Mouse (Mus musculus) stomach, embryonic 16.5 days (tissue): ENCODE measurements around the gene Ube2q2. TPM values are rescaled to one million over a fixed set of nuclear protein-coding genes. Genes with fewer than 3 reads are reported as not detected.

Experiments
- ATAC-seq: fragments of 200-750 bp; cut with Nextera tagmentation; 2 replicates; pipeline ENCODE4 v1.8.0; 2017; ENCODE audit warnings: moderate number of reproducible peaks, moderate TSS enrichment; ENCODE audit not compliant: insufficient read depth, low FRiP score
- H3K27ac ChIP-seq: fragments of 300-500 bp; sonication (generic); 2 replicates; pipeline ENCODE4 v1.5.1; 2014; ENCODE audit warnings: low read length
- H3K27me3 ChIP-seq: fragments of 300-500 bp; sonication (generic); 2 replicates; pipeline ENCODE4 v1.6.1; 2014; ENCODE audit warnings: low read length, control low read depth, mixed read lengths; ENCODE audit not compliant: control insufficient read depth, insufficient read depth
- H3K36me3 ChIP-seq: fragments of 300-500 bp; sonication (generic); 2 replicates; pipeline ENCODE4 v1.6.1; 2014; ENCODE audit warnings: low read length; ENCODE audit not compliant: control insufficient read depth, insufficient read depth
- H3K4me1 ChIP-seq: fragments of 300-500 bp; sonication (generic); 2 replicates; pipeline ENCODE4 v1.6.1; 2014; ENCODE audit warnings: low read length, control low read depth, mixed read lengths; ENCODE audit not compliant: control insufficient read depth, insufficient read depth
- H3K4me2 ChIP-seq: fragments of 300-500 bp; sonication (generic); 2 replicates; pipeline ENCODE4 v1.6.1; 2014; ENCODE audit warnings: low read depth, low read length, mixed read lengths
- H3K4me3 ChIP-seq: fragments of 300-500 bp; sonication (generic); replicated peaks from 2 replicates; pipeline ENCODE4 v1.5.1; 2014; ENCODE audit warnings: mild to moderate bottlenecking, low read length
- H3K9ac ChIP-seq: fragments of 300-500 bp; sonication (generic); 2 replicates; pipeline ENCODE4 v1.6.1; 2014; ENCODE audit warnings: low read length
- H3K9me3 ChIP-seq: fragments of 300-500 bp; sonication (generic); replicated peaks from 2 replicates; pipeline ENCODE4 v1.6.1; 2016; ENCODE audit warnings: low read length, control low read depth; ENCODE audit not compliant: control insufficient read depth
- WGBS: fragments of 180-500 bp; shearing (Covaris S2); extraction: QIAGEN DNeasy Blood & Tissue Kit; methylation state at CpG from one replicate; pipeline ENCODE4 v1.1.7; 2014; 5-methylcytosine and 5-hydroxymethylcytosine counted together
- polyA plus RNA-seq: library from polyadenylated mRNA; unstranded; fragments of >200 nt; fragmentation: Nextera tagmentation; extraction: Ambion mirVana; gene quantifications from 2 replicates; pipeline ENCODE4 v1.2.1, GENCODE M21; 2015

The Ube2q2 gene
- polyA plus RNA-seq, 1 experiment from 2014 or later: 15.8 TPM

GRCm38 (mm10) chr9:55151096-55151495 is 2.4 kb downstream of the Ube2q2 start:
- H3K4me1 ChIP-seq: peaks cover 15% of the 10 kb centered on the region
- H3K27ac ChIP-seq: no peak overlapping the region
- no peak for ATAC-seq
- H3K36me3 ChIP-seq: no peaks in the 10 kb centered on the region
- peak overlapping the region; percentile 74 for H3K4me3 ChIP-seq
- H3K4me2 ChIP-seq: peak overlapping the region; percentile 93
- no peaks in the 10 kb centered on the region for H3K27me3 ChIP-seq
- no peaks in the 10 kb centered on the region for H3K9me3 ChIP-seq
- no peak overlapping the region for H3K9ac ChIP-seq

- WGBS: 78% methylated on average over 5 of the region's 5 CpGs
- Histone ChIP-seq H3K36me3 (no peaks in the 10 kb centered on the region), H3K27me3 (no peaks in the 10 kb centered on the region), H3K9me3 (no peaks in the 10 kb centered on the region), H3K9ac (no peak overlapping the region), H3K4me3 (no peak overlapping the region), H3K4me1 (peaks cover 15% of the 10 kb centered on the region), H3K4me2 (no peak overlapping the region), H3K27ac (no peak overlapping the region)
- no peak for ATAC-seq
Observed at GRCm38 (mm10) chr9:55152935-55153334, 4.3 kb downstream of the Ube2q2 start.

- H3K9ac ChIP-seq: no peak overlapping the region
- 81% methylated on average over 7 of the region's 7 CpGs for WGBS
- H3K9me3 ChIP-seq: no peaks in the 10 kb centered on the region
- H3K27ac ChIP-seq: no peak overlapping the region
- H3K4me1 ChIP-seq: no peaks in the 10 kb centered on the region
- no peak overlapping the region for H3K4me2 ChIP-seq
- no peak overlapping the region for H3K4me3 ChIP-seq
- ATAC-seq: no peak
- no peaks in the 10 kb centered on the region for H3K27me3 ChIP-seq
- H3K36me3 ChIP-seq: 0 out of 2 replicates have a peak, but pooled peaks cover 2% of the 10 kb centered on the region
Observed at GRCm38 (mm10) chr9:55170655-55171412, 22.2 kb downstream of the Ube2q2 start.

GRCm38 (mm10) chr9:55172195-55172685 is 23.6 kb downstream of the Ube2q2 start:
- Histone ChIP-seq H3K9me3 (no peaks in the 10 kb centered on the region), H3K36me3 (0 out of 2 replicates have a peak, but pooled peaks cover 2% of the 10 kb centered on the region), H3K27ac (no peak overlapping the region), H3K4me3 (no peak overlapping the region), H3K4me2 (no peak overlapping the region), H3K4me1 (no peaks in the 10 kb centered on the region), H3K9ac (no peak overlapping the region), H3K27me3 (no peaks in the 10 kb centered on the region)
- ATAC-seq: no peak
- WGBS: 89% methylated on average over 1 of the region's 1 CpGs

GRCm38 (mm10) chr9:55174235-55174634 is 25.6 kb downstream of the Ube2q2 start:
- Histone ChIP-seq H3K27ac (no peak overlapping the region), H3K27me3 (no peaks in the 10 kb centered on the region), H3K9ac (no peak overlapping the region), H3K4me3 (no peak overlapping the region), H3K4me1 (no peaks in the 10 kb centered on the region), H3K36me3 (0 out of 2 replicates have a peak, but pooled peaks cover 2% of the 10 kb centered on the region), H3K4me2 (no peak overlapping the region), H3K9me3 (no peaks in the 10 kb centered on the region)
- ATAC-seq: no peak
- 80% methylated on average over 2 of the region's 2 CpGs for WGBS

GRCm38 (mm10) chr9:55195876-55196275 is 47.2 kb downstream of the Ube2q2 start:
- Histone ChIP-seq H3K27ac (no peak overlapping the region), H3K36me3 (0 out of 2 replicates have a peak, but pooled peaks cover 4% of the 10 kb centered on the region), H3K27me3 (no peaks in the 10 kb centered on the region), H3K4me2 (no peak overlapping the region), H3K9ac (no peak overlapping the region), H3K4me3 (no peak overlapping the region), H3K9me3 (no peaks in the 10 kb centered on the region), H3K4me1 (no peaks in the 10 kb centered on the region)
- no peak for ATAC-seq
- WGBS: 90% methylated on average over 3 of the region's 3 CpGs

- H3K9me3 ChIP-seq: no peaks in the 10 kb centered on the region
- 85% methylated on average over 1 of the region's 1 CpGs for WGBS
Observed at GRCm38 (mm10) chr9:55198260-55198659, 49.6 kb downstream of the Ube2q2 start.

GRCm38 (mm10) chr9:55199348-55199747 is 50.7 kb downstream of the Ube2q2 start:
- 0 out of 2 replicates have a peak, but pooled peaks cover 5% of the 10 kb centered on the region for H3K36me3 ChIP-seq
- no peaks in the 10 kb centered on the region for H3K27me3 ChIP-seq
- no peak overlapping the region for H3K4me3 ChIP-seq
- 89% methylated on average over 2 of the region's 2 CpGs for WGBS
- no peak for ATAC-seq
- H3K4me2 ChIP-seq: no peak overlapping the region
- no peaks in the 10 kb centered on the region for H3K9me3 ChIP-seq
- no peak overlapping the region for H3K9ac ChIP-seq
- H3K4me1 ChIP-seq: no peaks in the 10 kb centered on the region
- no peak overlapping the region for H3K27ac ChIP-seq

More at GRCm38 (mm10) chr9:55198260-55198659, 49.6 kb downstream of the Ube2q2 start:
- H3K4me1 ChIP-seq: no peaks in the 10 kb centered on the region
- no peak overlapping the region for H3K4me3 ChIP-seq
- H3K36me3 ChIP-seq: 0 out of 2 replicates have a peak, but pooled peaks cover 5% of the 10 kb centered on the region
- no peak overlapping the region for H3K4me2 ChIP-seq
- ATAC-seq: no peak
- H3K27ac ChIP-seq: no peak overlapping the region
- no peaks in the 10 kb centered on the region for H3K27me3 ChIP-seq
- no peak overlapping the region for H3K9ac ChIP-seq

GRCm38 (mm10) chr9:55208458-55208789 is 59.8 kb downstream of the Ube2q2 start:
- Histone ChIP-seq H3K4me1 (peaks cover 14% of the 10 kb centered on the region), H3K4me3 (peak overlapping the region; percentile 90), H3K27ac (peak overlapping the region; percentile 88), H3K9ac (peak overlapping the region; percentile 91), H3K4me2 (peak overlapping the region; percentile 77), H3K36me3 (no peaks in the 10 kb centered on the region), H3K9me3 (no peaks in the 10 kb centered on the region), H3K27me3 (no peaks in the 10 kb centered on the region)
- 0% methylated on average over 2 of the region's 2 CpGs for WGBS
- ATAC-seq: no peak
